Mouse (Mus musculus) liver, postnatal 0 days (tissue): ENCODE measurements around the gene Capg. TPM values are rescaled to one million over a fixed set of nuclear protein-coding genes. Genes with fewer than 3 reads are reported as not detected.
A peak's percentile ranks its signal among the peaks of the same experiment; 100 is the strongest.

Experiments used
- ATAC-seq: fragments of 200-750 bp; cut with Nextera tagmentation; 2 replicates; pipeline ENCODE4 v1.8.0; 2017; ENCODE audit warnings: mild to moderate bottlenecking, moderate library complexity
- DNase-seq: peaks from one replicate; pipeline ENCODE4 v3.0.0-alpha.2; 2016
- H3K27ac ChIP-seq: fragments of 300-500 bp; sonication (generic); 2 replicates; pipeline ENCODE4 v1.5.1; 2014; ENCODE audit warnings: antibody characterized with exemption, moderate library complexity, mild to moderate bottlenecking, low read depth
- H3K27me3 ChIP-seq: fragments of 300-500 bp; sonication (generic); 2 replicates; pipeline ENCODE4 v1.6.1; 2014; ENCODE audit warnings: low read length, control low read depth, mixed read lengths; ENCODE audit not compliant: insufficient read depth
- H3K36me3 ChIP-seq: fragments of 300-500 bp; sonication (generic); replicated peaks from 2 replicates; pipeline ENCODE4 v1.6.1; 2014; ENCODE audit warnings: mild to moderate bottlenecking, control low read depth, low read length, moderate library complexity, mixed read lengths; ENCODE audit not compliant: insufficient read depth
- H3K4me1 ChIP-seq: fragments of 300-500 bp; sonication (generic); 2 replicates; pipeline ENCODE4 v1.6.1; 2014; ENCODE audit warnings: antibody characterized with exemption, mild to moderate bottlenecking, control low read depth; ENCODE audit not compliant: insufficient read depth
- H3K4me2 ChIP-seq: fragments of 300-500 bp; sonication (generic); 2 replicates; pipeline ENCODE4 v1.6.1; 2014; ENCODE audit warnings: low read depth, mild to moderate bottlenecking, low read length, moderate library complexity, mixed read lengths
- H3K4me3 ChIP-seq: fragments of 300-500 bp; sonication (generic); 2 replicates; pipeline ENCODE4 v1.5.1; 2014; ENCODE audit warnings: low read depth, low read length
- H3K9ac ChIP-seq: fragments of 300-500 bp; sonication (generic); replicated peaks from 2 replicates; pipeline ENCODE4 v1.6.1; 2014; ENCODE audit warnings: mild to moderate bottlenecking, moderate library complexity
- H3K9me3 ChIP-seq: fragments of 300-500 bp; sonication (generic); 2 replicates; pipeline ENCODE4 v1.6.1; 2016; ENCODE audit warnings: mild to moderate bottlenecking, control low read depth, low read length, mixed read lengths
- CTCF ChIP-seq: sonication (generic); IDR thresholded peaks from 2 replicates; pipeline ENCODE4 v1.5.1; 2016; ENCODE audit warnings: antibody characterized with exemption, low read depth
- EP300 ChIP-seq: IDR thresholded peaks from 2 replicates; pipeline ENCODE4 v1.6.1; 2016; ENCODE audit warnings: antibody characterized with exemption, low read depth, mild to moderate bottlenecking
- WGBS: fragments of 180-500 bp; shearing (Covaris S2); extraction: QIAGEN DNeasy Blood & Tissue Kit; methylation state at CpG from one replicate; pipeline ENCODE4 v1.1.7; 2014; ENCODE audit not compliant: insufficient replicate concordance; 5-methylcytosine and 5-hydroxymethylcytosine counted together
- polyA plus RNA-seq: library from polyadenylated mRNA; unstranded; fragments of >200 nt; fragmentation: Nextera tagmentation; extraction: Ambion mirVana; gene quantifications from 2 replicates; pipeline ENCODE4 v1.2.1, GENCODE M21; 2015

Capg gene
- polyA plus RNA-seq = 20.0 and 22.8 TPM in 2 replicates

DNA sequence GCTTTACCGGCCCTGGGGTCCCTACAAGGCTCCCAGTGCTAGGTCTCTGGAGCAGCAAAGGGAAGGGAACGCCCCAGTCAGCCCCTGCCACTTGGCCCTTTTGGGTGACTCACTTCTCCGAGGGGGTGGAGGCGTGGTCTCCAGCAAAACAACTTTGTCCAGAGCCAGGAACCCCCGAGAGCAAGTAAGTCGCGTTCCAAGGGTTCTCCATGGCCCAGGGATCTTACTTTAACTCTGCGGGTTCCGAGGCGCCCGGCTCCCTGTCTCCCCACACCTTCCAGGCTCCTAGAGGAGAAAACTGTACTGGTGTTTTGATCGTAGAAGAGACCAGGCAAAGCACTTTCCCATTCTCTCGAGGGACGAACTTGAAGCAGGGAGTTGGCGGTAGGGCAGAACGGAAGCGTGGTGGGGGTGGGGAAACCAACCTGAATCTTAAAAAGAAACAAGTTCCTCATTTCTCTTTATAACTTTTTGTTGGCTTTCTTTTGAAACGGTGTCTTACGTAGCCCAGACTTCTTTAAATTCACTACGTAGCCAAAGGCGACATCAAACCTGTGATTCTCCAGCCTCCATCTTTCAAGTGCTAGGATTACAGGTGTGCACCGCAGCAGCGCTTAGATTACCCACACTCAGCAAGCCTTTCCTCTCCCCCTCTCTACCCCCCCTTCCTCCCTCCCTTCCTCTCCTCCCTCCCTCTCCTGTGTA is at the start of gene Capg:
Gene Capg (plus strand): TSS at position 109 of the 705 bp plus-strand sequence.
- TF ChIP-seq EP300 = no peak
- TF ChIP-seq CTCF = no peak
- no peaks in the 10 kb centered on the region for H3K9me3 ChIP-seq
- H3K27ac ChIP-seq = peak within 1 kb of the TSS; percentile 82
- peak within 1 kb of the TSS; percentile 75 for H3K4me2 ChIP-seq
- 3% methylated on average over 23 of the region's 23 CpGs for WGBS
- H3K27me3 ChIP-seq = no peaks in the 10 kb centered on the region
- peak within 1 kb of the TSS; percentile 63 for H3K9ac ChIP-seq
- DNase-seq = peak; percentile 63
- H3K4me3 ChIP-seq = peak within 1 kb of the TSS; percentile 54
- peak; percentile 64 for ATAC-seq
- H3K36me3 ChIP-seq = no peaks in the 10 kb centered on the region
- peaks cover 16% of the 10 kb centered on the region for H3K4me1 ChIP-seq

DNA sequence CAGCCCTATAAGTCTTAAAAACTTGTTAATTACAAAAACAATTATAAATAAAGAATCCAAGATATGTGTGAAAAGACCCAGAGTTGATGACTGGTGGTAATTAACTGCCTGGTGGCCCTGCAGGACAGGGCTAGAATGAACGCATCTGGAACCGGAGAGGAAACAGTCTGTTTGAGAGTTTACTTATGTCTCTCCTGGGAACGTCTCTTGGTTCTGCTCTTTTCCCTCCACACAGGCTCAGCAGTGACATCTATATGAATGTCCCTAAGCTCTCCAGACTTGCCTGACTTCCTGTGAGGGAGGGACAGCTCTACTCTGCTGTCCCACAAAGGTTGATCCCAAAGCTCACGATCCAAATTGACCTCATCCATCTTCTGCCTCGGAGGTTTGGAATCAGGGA is 45.2 kb upstream of the Capg start:
- no peak for ATAC-seq

DNA sequence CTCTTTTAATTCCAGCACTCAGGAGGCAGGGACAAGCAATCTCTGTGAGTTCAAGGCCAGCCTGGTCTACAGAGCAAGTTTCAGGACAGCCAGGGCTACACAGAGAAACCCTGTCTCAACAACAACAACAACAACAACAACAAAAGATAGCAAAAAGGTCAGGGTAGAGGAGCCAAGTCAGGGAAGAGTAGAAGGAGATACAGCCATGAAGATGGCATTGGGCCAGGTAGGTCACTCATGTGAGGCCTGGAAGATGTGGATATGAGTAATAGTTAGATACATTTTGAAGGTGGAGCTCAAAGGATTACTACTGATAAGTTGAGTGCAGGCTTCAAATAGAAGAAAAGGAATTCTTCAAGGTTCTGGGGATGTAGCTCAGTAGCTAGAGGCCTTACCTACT is 40.9 kb upstream of the Capg start:
- Histone ChIP-seq H3K9me3 (no peaks in the 10 kb centered on the region), H3K9ac (no peak overlapping the region), H3K4me2 (no peak overlapping the region), H3K27ac (no peak overlapping the region), H3K4me1 (peaks cover 6% of the 10 kb centered on the region; the same call in 1 of the 2 replicates), H3K27me3 (no peaks in the 10 kb centered on the region), H3K36me3 (no peaks in the 10 kb centered on the region), H3K4me3 (no peak overlapping the region)
- DNase-seq = no peak
- no peak for ATAC-seq
- TF ChIP-seq EP300 (no peak), CTCF (no peak)

More for the DNA sequence above, 45.2 kb upstream of the Capg start:
- H3K4me2 ChIP-seq = no peak overlapping the region
- H3K4me3 ChIP-seq = no peak overlapping the region
- no peaks in the 10 kb centered on the region for H3K9me3 ChIP-seq
- H3K4me1 ChIP-seq = peaks cover 3% of the 10 kb centered on the region; the same call in 1 of the 2 replicates
- TF ChIP-seq EP300 (no peak), CTCF (no peak)
- WGBS = 58% methylated on average over 5 of the region's 5 CpGs
- no peaks in the 10 kb centered on the region for H3K27me3 ChIP-seq
- no peak overlapping the region for H3K9ac ChIP-seq
- no peak for DNase-seq
- no peaks in the 10 kb centered on the region for H3K36me3 ChIP-seq
- H3K27ac ChIP-seq = no peak overlapping the region

DNA sequence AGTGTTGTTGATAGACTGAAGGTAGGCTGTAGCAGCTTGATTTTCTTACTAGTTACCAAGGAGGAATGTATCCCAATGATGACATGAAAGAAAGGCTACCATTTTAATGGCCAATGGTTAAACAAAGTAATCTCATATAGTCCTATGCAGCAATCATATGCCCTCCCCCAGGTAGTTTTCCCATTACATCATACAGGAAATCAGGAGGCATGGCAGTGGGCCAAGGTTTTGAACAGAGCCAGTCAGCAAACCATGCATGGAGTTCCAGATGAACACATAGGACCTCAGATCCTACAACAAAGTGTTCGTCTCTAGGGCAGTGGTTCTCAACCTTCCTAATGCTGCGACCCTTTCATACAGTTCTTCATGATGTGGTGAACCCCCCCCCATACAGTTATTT is 40.3 kb upstream of the Capg start:
- Histone ChIP-seq H3K9me3 (no peaks in the 10 kb centered on the region), H3K4me3 (no peak overlapping the region), H3K9ac (no peak overlapping the region), H3K27ac (no peak overlapping the region), H3K36me3 (no peaks in the 10 kb centered on the region), H3K4me2 (no peak overlapping the region), H3K27me3 (no peaks in the 10 kb centered on the region), H3K4me1 (peaks cover 6% of the 10 kb centered on the region; the same call in 1 of the 2 replicates)
- ATAC-seq = peak; percentile 64
- DNase-seq = peak; percentile 69
- WGBS = 75% methylated on average over 2 of the region's 2 CpGs
- TF ChIP-seq EP300 = no peak
- TF ChIP-seq CTCF = no peak

DNA sequence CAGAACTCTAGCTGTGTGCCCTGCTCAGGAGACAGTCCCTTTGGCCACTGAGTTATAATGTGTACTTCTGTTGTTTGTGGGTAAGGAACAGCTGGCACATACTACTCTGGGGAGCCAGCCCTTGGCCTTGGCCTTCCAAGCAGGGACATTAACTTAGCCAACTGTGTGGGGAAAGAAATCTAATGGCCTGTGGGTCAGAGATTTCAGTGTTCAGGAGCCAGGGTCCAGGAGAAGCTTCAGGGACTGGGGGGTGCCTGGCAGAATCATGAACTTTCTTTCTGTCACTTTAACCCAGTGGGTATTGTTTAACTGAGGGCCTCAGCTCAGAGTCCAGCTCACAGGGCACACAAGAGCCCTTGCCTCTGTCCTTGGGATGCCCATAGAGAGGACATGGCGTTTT is 38.1 kb upstream of the Capg start:
- H3K27me3 ChIP-seq = no peaks in the 10 kb centered on the region
- no peak overlapping the region for H3K27ac ChIP-seq
- no peak overlapping the region for H3K4me2 ChIP-seq
- H3K9me3 ChIP-seq = no peaks in the 10 kb centered on the region
- no peak for ATAC-seq
- no peak overlapping the region for H3K4me3 ChIP-seq
- H3K36me3 ChIP-seq = no peaks in the 10 kb centered on the region
- TF ChIP-seq EP300 (no peak), CTCF (no peak)
- no peak for DNase-seq
- WGBS = 88% methylated on average over 1 of the region's 1 CpGs
- no peak overlapping the region for H3K9ac ChIP-seq
- H3K4me1 ChIP-seq = peaks cover 6% of the 10 kb centered on the region; the same call in 1 of the 2 replicates

DNA sequence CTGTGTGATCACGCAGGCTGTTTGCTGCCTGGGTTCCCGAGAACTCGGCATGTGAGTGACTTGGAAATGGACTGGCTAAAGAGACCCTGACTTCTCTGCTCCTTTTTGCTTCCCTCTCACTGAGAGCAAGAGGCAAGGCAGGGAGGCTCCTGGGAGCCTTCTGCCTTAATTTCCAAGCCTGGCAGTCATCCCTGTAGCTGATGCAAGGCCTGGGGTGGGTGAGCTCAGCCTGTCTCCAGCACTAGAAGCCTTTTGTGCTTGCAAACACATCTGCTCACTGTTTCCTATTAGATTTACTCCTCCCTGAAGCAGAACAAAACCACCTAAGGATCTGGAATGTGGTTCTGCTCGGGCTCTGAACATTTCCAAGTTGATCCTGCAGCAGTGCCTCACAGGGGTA is 35.6 kb upstream of the Capg start:
- no peak for DNase-seq
- no peak overlapping the region for H3K27ac ChIP-seq
- H3K4me3 ChIP-seq = no peak overlapping the region
- H3K4me1 ChIP-seq = peaks cover 21% of the 10 kb centered on the region
- H3K36me3 ChIP-seq = no peaks in the 10 kb centered on the region
- 82% methylated on average over 4 of the region's 4 CpGs for WGBS
- H3K27me3 ChIP-seq = no peaks in the 10 kb centered on the region
- no peaks in the 10 kb centered on the region for H3K9me3 ChIP-seq
- no peak for ATAC-seq
- H3K9ac ChIP-seq = no peak overlapping the region
- TF ChIP-seq CTCF = no peak
- TF ChIP-seq EP300 = no peak
- H3K4me2 ChIP-seq = no peak overlapping the region
